Mouse (Mus musculus) inflammation-experienced regulatory T-cells, adult 6 months (primary cell): ENCODE results near the gene Kank1. TPM values are rescaled to one million over a fixed set of nuclear protein-coding genes. Genes with fewer than 3 reads are reported as not detected.

ENCODE experiments used
- ATAC-seq: one replicate; pipeline ENCODE4 v1.8.0; 2017
- polyA plus RNA-seq, 3 experiments: library from polyadenylated mRNA; unstranded; fragments of 100-300 nt; shearing (Covaris generic); gene quantifications; one replicate each; pipeline ENCODE4 v1.2.1; 2017

The Kank1 gene
- polyA plus RNA-seq, 3 experiments from 2014 or later = not detected

DNA sequence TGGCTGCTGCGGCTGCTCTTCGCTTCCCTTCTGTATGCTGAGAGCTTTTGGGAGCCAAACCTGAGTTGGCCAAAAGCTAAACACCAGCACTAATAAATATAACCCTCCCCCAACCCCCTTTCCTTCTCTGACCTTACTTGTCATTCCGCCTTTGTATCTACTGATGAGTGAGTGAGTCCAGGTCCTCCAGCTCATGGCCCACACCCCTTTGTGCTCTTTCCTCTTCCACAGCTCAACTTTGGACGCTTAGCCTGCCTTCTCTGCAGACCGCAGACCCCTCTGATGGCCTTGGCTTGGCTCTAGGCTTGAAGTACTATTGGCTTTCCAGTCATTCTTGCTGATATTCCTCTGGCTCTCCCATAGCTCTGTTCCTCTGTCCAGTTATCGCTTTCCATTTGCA is 16.4 kb downstream of the Kank1 start:
- ATAC-seq = no peak

GRCm38 (mm10) chr19:25253628-25254027 is 16.9 kb downstream of the Kank1 start:
- ATAC-seq = no peak

DNA sequence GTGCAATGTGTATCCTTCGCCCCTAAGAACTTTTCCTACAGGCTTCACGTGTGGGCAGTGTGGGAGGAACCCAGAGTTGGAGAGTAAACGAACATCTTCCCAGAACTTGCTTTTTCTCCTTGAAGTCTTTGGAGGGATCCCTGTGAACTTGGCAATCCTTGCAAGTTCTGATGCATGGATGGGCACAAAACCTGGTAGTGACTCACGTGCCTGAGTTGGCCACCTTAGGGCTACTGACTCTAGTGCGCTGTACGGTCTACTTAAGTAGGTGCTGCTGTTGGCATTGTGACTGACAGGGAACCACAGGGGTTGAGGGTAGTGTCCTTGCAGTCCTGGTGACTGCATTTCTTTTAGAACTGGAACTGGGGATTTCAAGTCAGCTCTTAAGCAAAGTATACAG is 21.5 kb downstream of the Kank1 start:
- ATAC-seq = no peak

DNA sequence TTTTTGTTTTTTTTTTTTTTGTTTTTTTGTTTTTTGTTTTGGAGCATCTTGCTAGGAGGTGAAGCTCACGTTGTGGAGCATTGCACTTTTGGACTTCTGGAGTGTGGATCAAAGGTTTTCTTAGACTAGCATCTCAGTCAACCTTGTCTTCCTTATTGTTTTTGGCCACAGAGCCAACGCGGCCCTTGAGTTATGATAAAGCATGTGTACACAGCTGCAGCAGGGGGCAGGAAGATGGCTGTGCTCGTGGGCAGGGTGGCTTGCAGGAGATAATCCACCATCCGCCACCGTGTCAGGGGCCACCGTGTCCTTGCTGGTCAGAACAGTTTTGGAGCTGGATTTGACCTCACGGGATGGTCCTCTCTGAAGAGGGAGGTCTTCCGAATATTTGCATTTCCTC is 29.4 kb downstream of the Kank1 start:
- no peak for ATAC-seq

GRCm38 (mm10) chr19:25267247-25267646 is 30.5 kb downstream of the Kank1 start:
- no peak for ATAC-seq

GRCm38 (mm10) chr19:25268532-25268931 is 31.8 kb downstream of the Kank1 start:
- no peak for ATAC-seq

DNA sequence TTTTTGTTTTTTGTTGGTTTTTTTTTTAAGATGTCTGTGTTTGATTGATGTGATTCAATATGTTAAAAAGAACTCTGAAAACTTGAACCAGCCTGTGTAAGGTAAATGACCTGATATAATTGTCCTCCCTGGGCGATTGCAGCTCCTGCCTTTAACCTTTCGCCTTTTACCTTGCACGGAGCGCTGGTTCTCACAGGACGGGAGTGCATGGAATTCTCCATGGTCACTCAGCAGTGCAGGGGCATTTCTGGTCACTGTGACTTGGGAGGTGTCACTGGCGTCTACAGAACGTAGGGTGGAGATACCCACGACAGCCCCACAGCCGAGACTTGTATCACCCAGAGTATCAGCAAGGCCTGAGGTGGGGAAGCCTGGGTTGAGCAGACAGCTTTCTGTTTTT is 34.8 kb downstream of the Kank1 start:
- no peak for ATAC-seq

DNA sequence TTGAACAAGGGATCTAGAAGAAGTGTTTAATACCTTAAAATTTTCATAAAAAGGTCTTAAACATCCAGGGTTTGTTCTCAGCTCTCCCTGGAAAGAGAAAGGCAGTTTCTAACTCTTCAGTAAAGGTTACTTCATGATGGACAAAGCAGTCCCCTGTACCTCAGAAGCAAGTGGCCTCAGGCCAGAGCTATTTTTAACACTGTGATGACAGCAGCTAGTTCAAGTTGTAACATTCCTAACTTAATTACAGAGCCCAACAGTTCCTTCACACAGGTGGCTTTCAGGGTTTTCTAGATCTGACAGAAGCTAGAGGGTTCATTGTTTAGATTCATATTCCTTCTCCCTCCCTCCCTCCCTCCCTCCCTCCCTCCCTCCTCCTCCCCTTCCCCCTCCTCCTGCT is 36.4 kb downstream of the Kank1 start:
- no peak for ATAC-seq

DNA sequence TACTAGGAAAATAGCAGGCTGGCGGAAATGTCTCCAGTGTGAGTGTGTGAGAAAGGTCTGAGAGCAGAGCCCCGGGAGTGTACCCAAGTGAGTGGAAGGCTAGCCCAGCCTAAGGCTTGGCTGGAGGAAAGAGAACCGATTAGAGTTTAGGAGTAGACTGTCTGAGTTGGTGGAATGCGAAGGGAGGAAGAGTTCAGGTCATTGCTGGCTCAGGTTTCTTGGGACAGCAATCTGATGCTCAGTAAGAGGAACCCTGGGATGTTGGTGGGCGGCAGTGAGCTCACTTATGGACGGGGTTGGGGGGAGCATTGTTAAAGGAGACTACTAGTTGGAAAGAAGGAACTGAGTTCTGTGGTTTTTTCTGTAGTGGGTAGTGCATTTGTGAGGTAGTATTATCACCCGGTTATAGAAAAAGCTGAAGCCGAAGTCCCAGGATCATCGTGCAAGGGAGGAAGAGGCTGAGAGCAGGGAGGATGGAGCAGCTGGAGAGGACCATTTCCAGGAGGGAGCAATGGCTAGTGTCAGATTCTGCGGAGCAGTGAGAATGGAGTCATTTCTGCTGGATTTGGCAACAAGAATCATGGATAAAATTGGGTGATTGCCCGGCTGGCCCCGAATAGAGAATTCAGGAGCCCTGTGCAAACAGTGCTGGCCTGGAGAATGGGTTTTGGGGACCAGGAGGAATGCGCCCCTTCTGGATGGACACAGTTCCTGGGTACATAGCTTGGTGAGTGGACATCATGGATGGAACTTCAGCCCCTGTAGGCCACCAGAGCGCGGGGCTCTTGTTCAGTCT is 40.0 kb downstream of the Kank1 start:
- ATAC-seq = no peak

- no peak for ATAC-seq
These were observed 41.0 kb downstream of the Kank1 start for GRCm38 (mm10) chr19:25277761-25278160.

- no peak for ATAC-seq
These were observed 42.8 kb downstream of the Kank1 start for GRCm38 (mm10) chr19:25279603-25280002.

DNA sequence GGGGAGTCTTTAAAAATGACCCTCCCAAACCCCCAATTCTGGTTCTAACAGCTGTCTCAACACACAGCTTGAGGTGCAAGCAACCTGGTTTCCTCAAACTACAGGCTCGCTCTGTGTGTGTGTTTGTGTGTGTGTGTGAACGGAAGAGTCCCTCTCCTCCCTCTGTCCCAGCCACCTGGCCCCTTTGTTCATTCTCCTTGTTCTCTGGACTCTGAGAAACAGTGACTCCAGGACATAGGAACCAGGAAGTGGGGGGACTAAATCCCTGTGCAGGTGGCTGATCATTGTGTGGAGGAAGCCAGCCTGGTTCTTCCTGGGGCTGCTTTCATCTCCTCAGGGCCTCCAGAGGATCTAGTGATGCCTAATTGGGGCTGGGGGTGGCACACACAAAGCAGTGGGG is 46.9 kb downstream of the Kank1 start:
- no peak for ATAC-seq

DNA sequence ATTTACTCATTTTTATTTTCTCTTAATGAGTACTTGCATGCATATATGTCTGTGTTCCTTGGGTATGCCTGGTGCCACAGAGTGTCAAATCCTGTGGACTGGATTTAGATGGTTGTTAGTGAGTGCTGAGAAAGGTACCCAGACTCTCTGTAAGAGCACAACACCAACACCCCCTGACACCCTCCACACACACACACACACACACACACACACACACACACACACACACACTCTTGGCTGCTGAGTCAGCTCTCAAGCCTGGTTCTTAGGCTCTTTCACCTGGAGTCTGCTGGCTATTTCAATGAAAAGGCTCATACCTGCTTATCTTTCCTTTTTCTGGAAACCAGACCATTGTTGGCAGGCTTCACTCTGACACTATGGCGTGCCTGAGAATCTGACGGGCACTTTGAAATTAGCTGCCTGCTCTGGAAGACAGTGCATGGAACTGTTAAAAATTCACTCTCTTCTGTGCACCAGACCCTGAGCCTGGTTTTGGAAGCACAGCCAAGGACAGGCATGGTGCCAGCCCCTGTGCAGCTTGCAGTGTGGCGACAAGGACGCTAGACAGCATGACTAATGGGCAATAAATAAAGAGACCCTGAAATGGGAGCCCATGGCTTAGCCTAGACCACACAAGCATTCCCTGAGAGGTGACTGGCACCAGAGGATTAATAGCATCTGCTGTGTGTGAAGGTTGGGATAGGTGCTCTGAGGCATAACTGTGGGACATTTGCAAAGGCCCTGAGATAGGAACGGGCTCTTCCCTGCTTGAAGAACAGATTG is 49.2 kb downstream of the Kank1 start:
- ATAC-seq = no peak

DNA sequence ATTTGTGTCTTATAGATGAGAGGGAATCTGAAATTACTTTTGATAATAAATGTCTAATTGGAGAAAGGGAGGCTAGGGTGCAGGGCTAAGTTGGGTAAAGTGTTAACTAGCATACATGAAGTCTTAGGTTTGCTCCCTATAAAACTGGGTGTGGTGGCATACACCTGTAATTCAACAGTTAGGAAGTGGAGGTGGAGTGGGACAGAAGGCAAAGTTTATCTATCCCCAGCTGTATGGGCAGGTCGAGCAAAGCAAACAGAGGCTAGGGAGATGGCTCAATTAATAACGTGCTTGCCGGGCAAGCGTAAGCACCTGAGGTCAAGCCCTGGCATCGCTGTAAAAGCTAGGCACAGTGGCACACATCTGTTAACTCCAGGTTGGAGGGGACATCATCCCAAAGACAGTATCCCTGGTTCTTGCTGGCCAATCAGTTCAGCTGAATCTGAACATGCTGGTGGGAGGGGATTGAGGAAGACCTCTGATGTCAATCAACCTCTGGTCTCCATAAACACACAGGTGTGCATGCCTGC is 54.3 kb downstream of the Kank1 start:
- no peak for ATAC-seq

GRCm38 (mm10) chr19:25295207-25295606 is 58.4 kb downstream of the Kank1 start:
- no peak for ATAC-seq

- no peak for ATAC-seq
These were observed 60.5 kb downstream of the Kank1 start for GRCm38 (mm10) chr19:25297269-25297668.

GRCm38 (mm10) chr19:25299852-25300670 is 63.3 kb downstream of the Kank1 start:
- ATAC-seq = no peak

- no peak for ATAC-seq
These were observed 64.4 kb downstream of the Kank1 start for GRCm38 (mm10) chr19:25301189-25301588.

- ATAC-seq = no peak
These were observed 69.5 kb downstream of the Kank1 start for GRCm38 (mm10) chr19:25306277-25306676.

DNA sequence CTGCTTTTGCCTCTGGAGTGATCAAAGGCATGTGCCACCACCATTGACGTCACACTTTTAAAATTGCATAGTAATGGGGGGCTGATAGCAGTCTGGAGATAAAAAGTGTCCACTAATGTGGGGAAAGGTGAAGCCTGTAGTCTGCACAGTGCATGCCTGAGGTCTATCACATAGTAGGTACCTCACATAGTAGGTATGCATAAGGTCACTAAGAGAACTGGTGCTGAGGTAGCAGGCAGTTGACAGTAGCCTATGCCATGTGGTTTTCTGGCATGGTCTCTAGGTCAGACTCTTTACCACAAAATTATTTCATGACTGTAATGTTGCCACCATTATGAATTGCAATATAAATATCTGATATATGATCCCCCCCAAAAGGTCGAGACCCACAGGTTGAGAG is 71.4 kb downstream of the Kank1 start:
- no peak for ATAC-seq

- no peak for ATAC-seq
These were observed 72.0 kb downstream of the Kank1 start for GRCm38 (mm10) chr19:25308763-25309162.

GRCm38 (mm10) chr19:25310989-25311388 is 74.2 kb downstream of the Kank1 start:
- ATAC-seq = no peak

DNA sequence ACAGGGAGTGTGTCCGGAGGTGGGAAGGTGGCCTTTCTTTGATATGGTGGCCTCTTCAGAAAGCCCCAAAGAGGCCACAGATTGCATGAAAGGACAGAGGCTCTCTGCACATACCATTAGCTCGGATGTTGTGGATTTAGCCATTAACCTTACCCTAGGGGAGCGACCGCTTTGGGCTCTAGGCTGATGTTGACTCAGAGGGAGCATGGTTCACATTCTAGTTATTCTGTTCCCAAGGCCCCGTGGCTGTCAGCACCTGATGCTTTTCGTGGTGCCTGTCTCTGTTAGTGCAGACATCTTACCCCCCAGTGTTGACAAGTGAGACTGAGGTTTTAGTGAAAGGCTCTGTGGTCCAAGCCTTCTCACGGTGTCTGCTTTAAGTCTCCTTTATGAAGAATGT is 74.9 kb downstream of the Kank1 start:
- ATAC-seq = no peak
